ENCODE assay signal across 29 mouse cellular contexts in the genomic region with DNA sequence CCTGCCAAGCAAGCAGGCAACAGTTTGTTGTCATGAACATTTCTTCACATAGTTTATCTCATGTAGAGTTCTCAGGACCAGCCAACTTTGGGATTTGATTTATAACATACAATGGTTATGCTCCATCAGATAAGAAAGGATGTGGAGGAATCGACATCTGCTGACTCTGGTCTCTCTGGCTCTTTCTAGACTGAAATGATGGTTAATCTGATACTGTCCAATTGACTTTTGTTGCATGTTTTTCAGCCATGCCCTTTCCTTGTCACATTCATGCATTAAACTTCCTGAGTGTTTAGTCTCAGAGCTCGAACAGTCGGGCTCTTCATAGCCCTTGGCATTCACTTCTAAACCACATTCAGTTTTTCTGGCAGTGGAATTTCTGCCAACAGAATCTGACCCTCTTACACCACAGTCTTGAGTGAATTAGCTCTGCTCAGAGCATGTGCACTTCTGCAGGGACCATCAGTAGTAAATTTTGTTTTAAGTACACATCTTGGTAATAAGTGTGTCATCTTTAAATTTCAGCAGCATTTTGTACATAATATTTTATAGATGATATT. TPM values are rescaled to one million over a fixed set of nuclear protein-coding genes. Genes with fewer than 3 reads are reported as not detected.
DNase-seq lines count a peak whose midpoint lies in the region; ATAC-seq and TF ChIP-seq lines count a peak whose summit lies in the region.
"Had no signal": no experiment of that assay in that cellular context is flagged by ENCODE, and none has a peak within 500 bp of the region (broad histone marks: within the 10 kb centered on the region; RNA-seq: fewer than 3 reads in every experiment).

No protein-coding gene starts in this region.

- H3K4me1 ChIP-seq in hindbrain, embryonic 16.5 days (ENCODE audit: control insufficient read depth, insufficient read depth, low read depth, low read length) = no peaks in the 10 kb centered on the region
- no peaks in the 10 kb centered on the region for H3K4me1 ChIP-seq in hindbrain, embryonic 13.5 days (replicated peaks)
- peaks cover 8% of the 10 kb centered on the region for H3K4me1 ChIP-seq in lung, adult 2 months (ENCODE audit: control insufficient read depth, insufficient read depth, low read length)
- H3K4me1 ChIP-seq in embryonic facial prominence, embryonic 14.5 days (ENCODE audit: control insufficient read depth, insufficient read depth, low read length) = peaks cover 4% of the 10 kb centered on the region; the same call in 1 of the 2 replicates
- H3K4me1 ChIP-seq: forebrain, embryonic 12.5 days; hindbrain, embryonic 15.5 days; limb, embryonic 12.5 days; midbrain, embryonic 13.5 days; neural tube, embryonic 13.5 days had no signal

- H3K4me3 ChIP-seq in hindbrain, embryonic 16.5 days (ENCODE audit: low read length) = no peak overlapping the region
- no peak overlapping the region for H3K4me3 ChIP-seq in hindbrain, embryonic 13.5 days
- no peak overlapping the region for H3K4me3 ChIP-seq in lung, adult 2 months (replicated peaks; ENCODE audit: extremely low read depth, low read depth, low read length)
- no peak overlapping the region for H3K4me3 ChIP-seq in embryonic facial prominence, embryonic 14.5 days (ENCODE audit: low read depth, low read length)
- H3K4me3 ChIP-seq: forebrain, embryonic 12.5 days; heart, adult 2 months; hindbrain, embryonic 15.5 days; limb, embryonic 12.5 days; megakaryocyte, embryonic 14.5 days; midbrain, embryonic 13.5 days; neural tube, embryonic 13.5 days had no signal

- H3K9me3 ChIP-seq in hindbrain, embryonic 16.5 days (ENCODE audit: control insufficient read depth, low read length) = no peaks in the 10 kb centered on the region
- H3K9me3 ChIP-seq in hindbrain, embryonic 13.5 days = no peaks in the 10 kb centered on the region
- H3K9me3 ChIP-seq in embryonic facial prominence, embryonic 14.5 days (ENCODE audit: control insufficient read depth, low read length) = no peaks in the 10 kb centered on the region
- H3K9me3 ChIP-seq: forebrain, embryonic 12.5 days; hindbrain, embryonic 15.5 days; limb, embryonic 12.5 days; megakaryocyte, embryonic 14.5 days; midbrain, embryonic 13.5 days; neural tube, embryonic 13.5 days had no signal

- TF ChIP-seq CTCF in lung, adult 2 months (IDR thresholded peaks at IDR 0.05; ENCODE audit: insufficient read depth, low read length) = no peak

- no peak overlapping the region for H3K27ac ChIP-seq in hindbrain, embryonic 16.5 days (ENCODE audit: low read depth, low read length)
- no peak overlapping the region for H3K27ac ChIP-seq in hindbrain, embryonic 13.5 days
- no peak overlapping the region for H3K27ac ChIP-seq in embryonic facial prominence, embryonic 14.5 days (replicated peaks; ENCODE audit: low read depth, low read length)
- H3K27ac ChIP-seq: forebrain, embryonic 12.5 days; heart, adult 2 months; hindbrain, embryonic 15.5 days; limb, embryonic 12.5 days; midbrain, embryonic 13.5 days; neural tube, embryonic 13.5 days had no signal

- DNase-seq in lung, postnatal 10 days = peak; percentile 15
- DNase-seq in lung, adult 2 months = no peak
- peak; percentile 67 for DNase-seq in embryonic facial prominence, embryonic 14.5 days (ENCODE audit: low spot score)
- DNase-seq in left cerebral cortex, postnatal 36 days (ENCODE audit: low spot score in 2 of 2) = no peak
- DNase-seq in embryo, embryonic 9.5 days (ENCODE audit: extremely low spot score) = no peak
- DNase-seq: adrenal gland, postnatal 14 days; cerebellum, adult 8-10 months; cerebellum, postnatal 36 days; embryo, embryonic 11 days; gastrocnemius, postnatal 25 days; heart, adult 2 months; kidney, adult 9 months; kidney, postnatal 14 days; layer of hippocampus, postnatal 36 days; liver, postnatal 0 days; thymus, postnatal 4 days had no signal

- TF ChIP-seq POLR2A in lung, adult 2 months (IDR thresholded peaks at IDR 0.05; ENCODE audit: borderline replicate concordance, extremely low read depth, low read depth, low read length) = no peak

- no peaks in the 10 kb centered on the region for H3K27me3 ChIP-seq in hindbrain, embryonic 16.5 days (replicated peaks; ENCODE audit: control insufficient read depth, insufficient read depth, low read length)
- H3K27me3 ChIP-seq in hindbrain, embryonic 13.5 days = no peaks in the 10 kb centered on the region
- H3K27me3 ChIP-seq in embryonic facial prominence, embryonic 14.5 days (replicated peaks; ENCODE audit: control insufficient read depth, insufficient read depth, low read length) = no peaks in the 10 kb centered on the region
- H3K27me3 ChIP-seq: forebrain, embryonic 12.5 days; hindbrain, embryonic 15.5 days; limb, embryonic 12.5 days; megakaryocyte, embryonic 14.5 days; midbrain, embryonic 13.5 days; neural tube, embryonic 13.5 days had no signal

- no peaks in the 10 kb centered on the region for H3K36me3 ChIP-seq in hindbrain, embryonic 16.5 days (ENCODE audit: control insufficient read depth, insufficient read depth, low read length)
- H3K36me3 ChIP-seq in hindbrain, embryonic 13.5 days = peaks cover 6% of the 10 kb centered on the region; the same call in 1 of the 2 replicates
- no peaks in the 10 kb centered on the region for H3K36me3 ChIP-seq in embryonic facial prominence, embryonic 14.5 days (ENCODE audit: control insufficient read depth, insufficient read depth, low read length)
- H3K36me3 ChIP-seq: forebrain, embryonic 12.5 days; hindbrain, embryonic 15.5 days; midbrain, embryonic 13.5 days; neural tube, embryonic 13.5 days had no signal

- intact Hi-C loops in left cerebral cortex, postnatal 36 days (cut with DNase I) = no loop called here

- H3K4me2 ChIP-seq in hindbrain, embryonic 16.5 days (ENCODE audit: low read length) = no peak overlapping the region
- H3K4me2 ChIP-seq in hindbrain, embryonic 13.5 days = no peak overlapping the region
- no peak overlapping the region for H3K4me2 ChIP-seq in embryonic facial prominence, embryonic 14.5 days (ENCODE audit: low read depth, low read length)
- H3K4me2 ChIP-seq: forebrain, embryonic 12.5 days; hindbrain, embryonic 15.5 days; limb, embryonic 12.5 days; liver, embryonic 11.5 days; midbrain, embryonic 13.5 days; neural tube, embryonic 13.5 days had no signal

- 74% methylated on average over 3 of the region's 3 CpGs for WGBS in hindbrain, embryonic 16.5 days
- 83% methylated on average over 3 of the region's 3 CpGs for WGBS in hindbrain, embryonic 13.5 days
- WGBS in lung, adult 2 months = 18% methylated on average over 3 of the region's 3 CpGs
- 47% methylated on average over 3 of the region's 3 CpGs for WGBS in embryonic facial prominence, embryonic 14.5 days

- ATAC-seq in hindbrain, embryonic 16.5 days = 0 out of 2 replicates have a peak, but pooled peaks have one; percentile 34
- no peak for ATAC-seq in hindbrain, embryonic 13.5 days (ENCODE audit: low FRiP score)
- no peak for ATAC-seq in embryonic facial prominence, embryonic 14.5 days (ENCODE audit: low read depth)
- ATAC-seq: activated CD4-positive, CD25-positive, alpha-beta regulatory T cell, adult 4 months; intestine, embryonic 16.5 days; liver, postnatal 0 days; midbrain, embryonic 13.5 days had no signal

- no peak overlapping the region for H3K9ac ChIP-seq in hindbrain, embryonic 16.5 days (ENCODE audit: low read depth, low read length)
- H3K9ac ChIP-seq in hindbrain, embryonic 13.5 days = no peak overlapping the region
- H3K9ac ChIP-seq in embryonic facial prominence, embryonic 14.5 days (ENCODE audit: low read depth, low read length) = no peak overlapping the region
- H3K9ac ChIP-seq: forebrain, embryonic 12.5 days; hindbrain, embryonic 15.5 days; limb, embryonic 12.5 days; liver, postnatal 0 days; midbrain, embryonic 13.5 days; neural tube, embryonic 13.5 days had no signal

RNA-seq across cellular contexts. Expression of gene Gm45062, which starts 26.2 kb away (rescaled TPM):
- polyA plus RNA-seq in hindbrain, embryonic 16.5 days (2015; fragmentation: Nextera tagmentation; extraction: Ambion mirVana) = 10.9 and 11.1 TPM in 2 replicates
- 13.1 and 15.0 TPM in 2 replicates for polyA plus RNA-seq in hindbrain, embryonic 13.5 days (2015; fragmentation: Nextera tagmentation; extraction: Ambion mirVana)
- polyA plus RNA-seq in lung, adult 2 months (2012; rRNA removed) = 0.26 and 1.2 TPM in 2 replicates
- polyA plus RNA-seq in embryonic facial prominence, embryonic 14.5 days (2014; fragmentation: Nextera tagmentation; extraction: Ambion mirVana) = 8.2 and 8.3 TPM in 2 replicates
- total RNA-seq in left cerebral cortex, postnatal 36 days (2021) = 10 to 100 TPM in 1 of 2 experiments, 1 to 10 TPM in 1; 4.9 to 10.7 TPM
- total RNA-seq: gastrocnemius, postnatal 25 days; heart, postnatal 25 days had no signal
- polyA plus RNA-seq: spleen, adult 2 months had no signal

RNA-seq across cellular contexts. Expression of gene Umad1, which starts 26.4 kb away (rescaled TPM):
- polyA plus RNA-seq in hindbrain, embryonic 16.5 days (2015; fragmentation: Nextera tagmentation; extraction: Ambion mirVana) = 61.0 and 62.6 TPM in 2 replicates
- 48.2 and 49.5 TPM in 2 replicates for polyA plus RNA-seq in hindbrain, embryonic 13.5 days (2015; fragmentation: Nextera tagmentation; extraction: Ambion mirVana)
- 6.3 and 8.7 TPM in 2 replicates for polyA plus RNA-seq in lung, adult 2 months (2012; rRNA removed)
- polyA plus RNA-seq in embryonic facial prominence, embryonic 14.5 days (2014; fragmentation: Nextera tagmentation; extraction: Ambion mirVana) = 19.1 and 20.0 TPM in 2 replicates
- 10 to 100 TPM; 42.7 to 43.6 TPM for total RNA-seq in left cerebral cortex, postnatal 36 days (2021)

RNA-seq across cellular contexts. Expression of gene Rpa3, which starts 26.5 kb away (rescaled TPM):
- 47.5 and 50.4 TPM in 2 replicates for polyA plus RNA-seq in hindbrain, embryonic 16.5 days (2015; fragmentation: Nextera tagmentation; extraction: Ambion mirVana)
- polyA plus RNA-seq in hindbrain, embryonic 13.5 days (2015; fragmentation: Nextera tagmentation; extraction: Ambion mirVana) = 69.8 and 72.5 TPM in 2 replicates
- polyA plus RNA-seq in lung, adult 2 months (2012; rRNA removed) = 1.8 and 3.7 TPM in 2 replicates
- 133 and 137 TPM in 2 replicates for polyA plus RNA-seq in embryonic facial prominence, embryonic 14.5 days (2014; fragmentation: Nextera tagmentation; extraction: Ambion mirVana)
- total RNA-seq in left cerebral cortex, postnatal 36 days (2021) = 10 to 100 TPM; 15.5 to 18.5 TPM

Comparison
In these comparisons a context has a peak if more than half of its experiments do, and no peak if none do; other contexts are left out.
1. DNase-seq: peak in lung, postnatal 10 days (single experiment) and embryonic facial prominence, embryonic 14.5 days (single experiment); none in lung, adult 2 months (single experiment), left cerebral cortex, postnatal 36 days (0 of 2) and embryo, embryonic 9.5 days (single experiment).
2. RNA of gene Rpa3, which starts 26.5 kb away (polyA plus RNA-seq): 133 to 137 TPM in embryonic facial prominence, embryonic 14.5 days, 69.8 to 72.5 TPM in hindbrain, embryonic 13.5 days and 47.5 to 50.4 TPM in hindbrain, embryonic 16.5 days; 1.8 to 3.7 TPM in lung, adult 2 months; every median in the first group is over 10 times any median in the second.